Mouse (Mus musculus): ENCODE data around the gene Cog3. TPM values are rescaled to one million over a fixed set of nuclear protein-coding genes. Genes with fewer than 3 reads are reported as not detected.

The Cog3 gene
- polyA plus RNA-seq, 1 experiment: 9.8 TPM

DNA sequence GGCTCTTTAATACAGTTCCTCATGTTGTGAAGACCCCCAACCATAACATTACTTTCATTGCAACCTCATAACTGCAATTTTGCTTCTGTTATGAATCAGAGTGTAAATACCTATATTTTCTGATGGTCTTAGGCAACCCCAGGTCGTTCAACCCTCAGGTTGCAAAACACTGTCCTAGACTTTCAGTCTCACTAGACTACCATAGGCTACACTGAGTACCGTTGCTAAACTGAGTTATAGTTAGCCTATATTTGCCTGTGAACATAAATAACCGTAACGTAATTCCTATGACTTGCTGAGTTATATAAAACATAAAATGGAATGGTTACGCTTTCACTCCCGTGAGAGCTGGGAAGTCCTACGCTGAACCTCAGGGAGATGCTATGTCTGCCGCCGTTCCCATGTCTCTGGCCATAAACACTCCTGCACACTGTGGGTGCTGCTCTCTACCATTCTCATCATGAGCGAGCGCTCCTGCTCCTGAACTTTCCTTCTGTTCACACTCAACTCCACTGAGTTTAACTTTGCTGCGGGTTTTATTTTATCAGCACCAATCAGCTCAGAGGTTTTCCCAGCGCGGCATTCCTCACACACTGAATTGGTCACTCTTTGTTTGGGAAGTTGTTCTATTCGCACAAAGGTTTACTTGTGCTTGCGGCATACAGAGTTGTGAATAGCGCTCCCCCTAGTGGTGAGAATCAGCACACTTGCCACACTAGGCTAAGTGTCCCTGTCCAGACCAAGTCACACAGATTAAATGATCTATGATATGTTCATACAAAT, 13.4 kb upstream of the Cog3 start:
- WGBS: 30% methylated on average over 17 of the region's 17 CpGs
- DNase-seq (ENCODE audit: low read depth, low spot score): no peak

DNA sequence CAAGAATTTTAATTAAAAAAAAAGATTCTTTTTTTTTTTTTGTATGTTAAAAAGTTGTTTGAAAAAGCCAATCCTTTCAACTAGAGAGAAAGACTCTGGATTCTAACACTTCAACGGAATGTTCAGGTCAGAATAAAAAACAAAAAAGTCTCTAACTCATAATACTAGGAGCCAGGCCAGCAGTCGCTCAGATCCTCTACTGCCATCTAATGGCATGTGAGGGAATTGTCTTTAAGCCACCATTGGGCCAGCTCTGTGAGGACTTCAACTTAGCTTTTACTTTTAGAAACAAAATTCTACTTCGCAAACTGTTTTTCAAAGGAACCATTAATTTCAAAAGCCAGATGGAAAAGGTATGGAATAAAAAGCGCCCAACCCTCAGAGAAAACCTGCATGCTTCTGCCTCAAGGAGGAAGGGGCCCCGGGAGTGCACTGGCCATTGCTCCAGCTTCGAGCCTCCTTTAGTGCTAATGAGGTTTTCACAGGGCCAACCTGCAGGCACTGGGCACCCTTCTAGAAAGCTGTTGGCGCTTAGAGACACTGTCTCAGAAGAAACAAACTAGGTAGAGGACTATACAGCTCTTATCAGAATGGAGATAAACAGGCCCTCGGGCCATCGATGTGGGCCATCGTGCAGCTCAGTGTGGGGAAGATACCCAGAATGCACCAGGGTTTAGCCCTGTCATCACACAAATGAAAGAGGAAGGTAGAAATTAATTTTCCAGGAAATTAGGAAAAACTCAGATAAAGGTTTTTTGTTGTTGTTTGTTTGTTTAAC, 6.9 kb upstream of the Cog3 start:
- 60% methylated on average over 10 of the region's 10 CpGs for WGBS
- no peak for DNase-seq (ENCODE audit: low read depth, low spot score)

GRCm38 (mm10) chr14:75758401-75758800, 4.1 kb upstream of the Cog3 start:
- DNase-seq (ENCODE audit: low read depth, low spot score): no peak
- 73% methylated on average over 7 of the region's 7 CpGs for WGBS

DNA sequence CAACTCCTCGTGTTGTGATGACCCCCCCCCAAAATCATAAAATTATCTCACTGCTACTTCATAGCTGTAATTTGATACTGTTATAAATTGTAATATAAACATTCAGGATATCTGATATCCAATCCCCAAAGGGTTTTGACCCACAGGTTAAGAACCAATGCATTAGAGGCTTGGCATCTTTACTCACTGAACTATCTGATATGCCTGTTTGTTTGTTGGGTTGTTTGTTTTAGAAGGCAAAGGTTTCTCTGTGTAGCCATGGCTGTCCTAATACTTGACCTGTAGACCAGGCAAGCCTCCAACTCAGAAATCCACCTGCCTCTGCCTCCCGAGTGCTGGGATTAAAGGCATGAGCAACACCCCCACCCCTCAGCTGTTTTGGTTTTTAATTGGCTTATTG, 3.5 kb upstream of the Cog3 start:
- no peak for DNase-seq (ENCODE audit: low read depth, low spot score)
- 65% methylated on average over 2 of the region's 2 CpGs for WGBS

- no peak for DNase-seq (ENCODE audit: low read depth, low spot score)
- 78% methylated on average over 6 of the region's 6 CpGs for WGBS
These were observed 2.7 kb upstream of the Cog3 start for GRCm38 (mm10) chr14:75756971-75757370.

GRCm38 (mm10) chr14:75753206-75753605, 1.1 kb downstream of the Cog3 start:
- WGBS: 15% methylated on average over 8 of the region's 8 CpGs

DNA sequence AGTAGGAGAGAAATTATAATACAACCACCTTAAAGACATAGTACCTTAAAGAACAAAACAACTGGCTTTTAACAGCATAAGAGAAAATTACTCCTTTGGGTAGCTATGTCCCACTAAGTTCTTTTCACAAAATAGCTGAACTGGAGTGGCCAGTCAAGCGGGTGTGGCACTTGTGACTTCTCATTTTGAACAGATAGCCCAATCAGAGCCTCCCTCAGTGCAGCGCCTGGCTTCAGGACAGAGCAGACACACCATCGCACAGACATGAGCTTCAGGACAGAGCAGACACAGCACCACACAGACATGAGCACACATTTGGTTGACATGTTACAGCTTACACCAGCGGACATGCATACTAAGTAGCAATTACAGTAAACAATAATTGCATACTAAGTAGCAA, 3.3 kb downstream of the Cog3 start:
- 52% methylated on average over 4 of the region's 4 CpGs for WGBS
- DNase-seq (ENCODE audit: low read depth, low spot score): no peak

More at GRCm38 (mm10) chr14:75753206-75753605, 1.1 kb downstream of the Cog3 start:
- peak; percentile 69 for DNase-seq (ENCODE audit: low read depth, low spot score)

- no peak for DNase-seq (ENCODE audit: low read depth, low spot score)
- 89% methylated on average over 4 of the region's 4 CpGs for WGBS
These were observed 5.2 kb downstream of the Cog3 start for GRCm38 (mm10) chr14:75749123-75749522.

GRCm38 (mm10) chr14:75747960-75748359, 6.4 kb downstream of the Cog3 start:
- DNase-seq (ENCODE audit: low read depth, low spot score): no peak
- 92% methylated on average over 2 of the region's 2 CpGs for WGBS

DNA sequence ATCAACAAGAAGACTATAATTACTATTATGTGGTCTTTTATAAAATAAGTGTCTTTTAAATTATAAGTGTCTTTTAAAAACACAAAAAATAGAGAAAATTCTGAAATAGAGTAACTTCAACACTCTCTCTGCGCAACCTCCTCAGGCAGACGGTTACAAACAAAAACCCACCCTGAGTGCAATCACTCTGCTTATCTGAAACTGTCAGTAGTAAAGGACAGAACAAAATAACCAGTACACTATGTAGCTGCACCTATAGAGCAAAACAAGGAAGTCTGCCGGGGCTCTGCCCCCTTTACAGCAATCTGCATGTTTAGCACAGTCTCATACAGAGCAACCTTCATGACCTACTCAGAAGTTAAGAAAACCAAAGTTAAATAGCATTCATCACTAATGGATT, 12.4 kb downstream of the Cog3 start:
- DNase-seq (ENCODE audit: low read depth, low spot score): no peak
- WGBS: 78% methylated on average over 3 of the region's 3 CpGs

- 63% methylated on average over 3 of the region's 3 CpGs for WGBS
- no peak for DNase-seq (ENCODE audit: low read depth, low spot score)
These were observed 18.7 kb downstream of the Cog3 start for GRCm38 (mm10) chr14:75735597-75735996.

GRCm38 (mm10) chr14:75732631-75733030, 21.7 kb downstream of the Cog3 start:
- no peak for DNase-seq (ENCODE audit: low read depth, low spot score)
- 95% methylated on average over 7 of the region's 7 CpGs for WGBS

DNA sequence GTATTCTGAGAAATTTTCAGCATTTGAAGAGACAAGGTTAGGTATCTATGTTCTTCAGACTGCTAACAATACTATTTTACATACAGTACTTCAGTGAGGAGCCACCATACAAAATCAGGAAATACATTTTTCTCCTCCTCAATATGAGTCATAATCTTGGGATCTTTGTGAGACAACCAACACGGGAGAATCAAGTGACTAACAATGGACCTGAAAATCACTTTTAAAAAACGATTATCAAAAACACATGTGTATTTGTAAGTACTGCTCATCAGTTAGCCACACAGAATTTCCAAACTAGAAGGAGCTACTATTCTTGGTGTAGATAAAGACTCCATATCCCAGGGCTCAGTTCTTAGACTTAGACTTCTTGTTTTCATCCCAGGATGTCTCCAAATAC, 23.0 kb downstream of the Cog3 start:
- no peak for DNase-seq (ENCODE audit: low read depth, low spot score)
- WGBS: 64% methylated on average over 2 of the region's 2 CpGs

- no peak for DNase-seq (ENCODE audit: low read depth, low spot score)
- 75% methylated on average over 5 of the region's 5 CpGs for WGBS
These were observed 26.2 kb downstream of the Cog3 start for GRCm38 (mm10) chr14:75728111-75728510.

DNA sequence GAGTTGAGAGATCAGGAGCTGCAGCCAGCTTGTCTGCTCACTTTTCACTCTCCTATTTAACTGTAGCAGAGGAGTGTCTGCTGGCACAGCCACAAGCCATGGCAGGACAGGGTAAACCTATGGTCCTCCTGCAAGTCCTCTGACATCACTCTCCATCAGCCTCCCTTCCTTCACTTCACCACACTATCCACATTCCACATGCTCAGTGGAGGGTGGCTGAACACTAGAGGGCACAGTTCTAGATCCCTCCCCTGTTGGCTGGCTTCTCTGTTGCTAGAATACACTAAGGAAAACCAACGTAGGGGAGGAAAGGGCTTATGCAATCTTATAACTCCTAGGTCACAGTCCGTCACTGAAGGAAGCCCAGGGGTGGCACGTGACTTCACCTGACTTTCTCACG, 27.3 kb downstream of the Cog3 start:
- 37% methylated on average over 4 of the region's 4 CpGs for WGBS
- no peak for DNase-seq (ENCODE audit: low read depth, low spot score)

- WGBS: 99% methylated on average over 2 of the region's 2 CpGs
- DNase-seq (ENCODE audit: low read depth, low spot score): no peak
These were observed 31.5 kb downstream of the Cog3 start for GRCm38 (mm10) chr14:75722816-75723215.

DNA sequence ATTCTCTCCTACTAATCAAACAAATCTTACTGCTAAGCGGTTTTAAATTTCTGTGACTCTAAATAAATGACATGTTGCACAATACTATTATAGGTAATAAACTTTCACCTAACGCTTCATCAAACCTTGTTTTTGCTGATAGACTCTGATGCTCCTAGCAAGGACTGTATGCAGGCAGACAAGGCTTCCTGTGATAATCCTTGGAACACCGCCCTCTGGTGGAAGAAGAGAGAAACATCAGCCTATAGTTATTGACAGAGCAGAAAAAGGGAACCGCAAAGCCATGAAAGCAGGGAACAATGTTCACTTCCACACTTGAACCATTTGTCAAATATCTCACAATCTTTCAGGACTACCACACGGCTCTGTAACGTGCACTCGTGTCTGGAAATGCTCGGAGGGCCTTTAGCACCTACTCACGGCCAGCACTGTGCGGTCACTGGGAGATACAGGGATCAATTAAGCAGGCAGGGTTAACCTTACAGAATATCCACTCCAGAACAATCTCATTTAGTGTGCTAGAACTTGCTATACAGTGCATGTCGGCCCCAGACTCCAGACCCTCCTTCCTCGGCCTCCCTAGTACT, 32.2 kb downstream of the Cog3 start:
- peak; percentile 62 for DNase-seq (ENCODE audit: low read depth, low spot score)

GRCm38 (mm10) chr14:75720121-75720520, 34.2 kb downstream of the Cog3 start:
- WGBS: 96% methylated on average over 5 of the region's 5 CpGs
- DNase-seq (ENCODE audit: low read depth, low spot score): no peak

More for the DNA sequence above, 32.2 kb downstream of the Cog3 start:
- WGBS: 56% methylated on average over 12 of the region's 12 CpGs

- 87% methylated on average over 4 of the region's 4 CpGs for WGBS
- DNase-seq (ENCODE audit: low read depth, low spot score): no peak
These were observed 37.9 kb downstream of the Cog3 start for GRCm38 (mm10) chr14:75716410-75716809.

DNA sequence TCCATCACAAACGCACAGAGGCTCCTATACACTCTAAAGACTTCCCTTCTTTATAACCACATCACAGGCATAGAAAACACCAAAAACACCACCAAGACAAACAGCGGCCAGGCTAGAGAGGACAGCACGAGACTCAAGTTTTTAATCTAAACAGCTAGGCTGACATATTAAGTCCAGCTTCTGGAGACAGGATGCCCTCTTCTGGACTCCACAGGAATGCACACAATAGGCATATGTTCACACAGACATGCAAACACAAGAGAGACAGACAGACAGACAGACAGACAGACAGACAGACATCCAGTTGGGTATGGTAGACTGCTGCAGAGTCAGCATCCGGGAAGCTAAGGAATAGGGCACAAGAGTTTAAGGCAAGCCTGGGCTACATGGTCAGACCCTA, 40.7 kb downstream of the Cog3 start:
- no peak for DNase-seq (ENCODE audit: low read depth, low spot score)
- WGBS: 83% methylated on average over 4 of the region's 4 CpGs

GRCm38 (mm10) chr14:75712687-75713086, 41.6 kb downstream of the Cog3 start:
- 80% methylated on average over 5 of the region's 5 CpGs for WGBS
- DNase-seq (ENCODE audit: low read depth, low spot score): no peak
